Mouse (Mus musculus) urinary bladder, postnatal 36 days (tissue): ENCODE data around the gene Dus3l.

Experiments
- DNase-seq, 2 experiments: peaks; one replicate each; pipeline ENCODE4 v3.0.0; 2022; ENCODE audit warnings: low spot score in 2 of 2, mixed read lengths in 1 of 2

The Dus3l gene

GRCm38 (mm10) chr17:56764474-56765354 is at the start of gene Dus3l:
TSS of gene Dus3l (plus strand) at chr17:56764757.
- DNase-seq: peak; percentile 86 to 90

GRCm38 (mm10) chr17:56715360-56715759 is 49.2 kb upstream of the Dus3l start:
- DNase-seq: no peak

GRCm38 (mm10) chr17:56715914-56716654 is 48.5 kb upstream of the Dus3l start:
- DNase-seq: no peak

GRCm38 (mm10) chr17:56716655-56717362 is 47.7 kb upstream of the Dus3l start:
- peak; percentile 97 to 98 for DNase-seq

- peak; percentile 93 for DNase-seq
Observed at GRCm38 (mm10) chr17:56717363-56718058, 47.0 kb upstream of the Dus3l start, which contains the start of the genes Ndufa11 and Vmac. TSS of gene Ndufa11 (plus strand) at chr17:56717767. TSS of gene Vmac (minus strand) at chr17:56718022.

- no peak for DNase-seq
Observed at GRCm38 (mm10) chr17:56722441-56722840, 42.1 kb upstream of the Dus3l start.

GRCm38 (mm10) chr17:56723419-56724161 is 41.0 kb upstream of the Dus3l start:
- DNase-seq: no peak

GRCm38 (mm10) chr17:56727029-56727649 is 37.4 kb upstream of the Dus3l start:
- no peak for DNase-seq

- no peak for DNase-seq
Observed at GRCm38 (mm10) chr17:56727659-56728058, 36.9 kb upstream of the Dus3l start.

- peak; percentile 28 to 34 for DNase-seq
Observed at GRCm38 (mm10) chr17:56728117-56728516, 36.4 kb upstream of the Dus3l start.

- no peak for DNase-seq
Observed at GRCm38 (mm10) chr17:56729151-56729550, 35.4 kb upstream of the Dus3l start.

GRCm38 (mm10) chr17:56729656-56730055 is 34.9 kb upstream of the Dus3l start:
- no peak for DNase-seq

GRCm38 (mm10) chr17:56736534-56736933 is 28.0 kb upstream of the Dus3l start:
- no peak for DNase-seq

GRCm38 (mm10) chr17:56738221-56738620 is 26.3 kb upstream of the Dus3l start:
- no peak for DNase-seq

- no peak for DNase-seq
Observed at GRCm38 (mm10) chr17:56740118-56740787, 24.3 kb upstream of the Dus3l start.

GRCm38 (mm10) chr17:56740788-56741160 is 23.8 kb upstream of the Dus3l start:
- no peak for DNase-seq

- no peak for DNase-seq
Observed at GRCm38 (mm10) chr17:56744173-56744572, 20.4 kb upstream of the Dus3l start.

GRCm38 (mm10) chr17:56751404-56752072 is 13.0 kb upstream of the Dus3l start:
- peak in 1 of 2 experiments; percentile 33 for DNase-seq

GRCm38 (mm10) chr17:56753452-56753851 is 11.1 kb upstream of the Dus3l start:
- no peak for DNase-seq
